Mouse (Mus musculus) embryonic facial prominence, embryonic 11.5 days (tissue): ENCODE data around the gene Kbtbd6. TPM values are rescaled to one million over a fixed set of nuclear protein-coding genes. Genes with fewer than 3 reads are reported as not detected.
"Not testable (repeated sequence)": the region's sequence is repeated elsewhere in the genome, so short reads cannot be mapped to it uniquely, and the experiment has no call there.

Source experiments
- ATAC-seq: fragments of 200-750 bp; cut with Nextera tagmentation; replicated peaks from 2 replicates; pipeline ENCODE4 v1.8.0; 2017; ENCODE audit warnings: low read depth; ENCODE audit not compliant: insufficient number of reproducible peaks, low FRiP score, low TSS enrichment
- DNase-seq: peaks from one replicate; pipeline ENCODE4 v3.0.0-alpha.2; 2015; ENCODE audit warnings: low spot score
- H3K27ac ChIP-seq: fragments of 300-500 bp; sonication (generic); replicated peaks from 2 replicates; pipeline ENCODE4 v1.5.1; 2014; ENCODE audit warnings: mild to moderate bottlenecking, low read depth, low read length, control low read depth
- H3K27me3 ChIP-seq: fragments of 300-500 bp; sonication (generic); 2 replicates; pipeline ENCODE4 v1.6.1; 2014; ENCODE audit warnings: mild to moderate bottlenecking, low read length, moderate library complexity, mixed read lengths; ENCODE audit not compliant: control insufficient read depth, insufficient read depth
- H3K36me3 ChIP-seq: fragments of 300-500 bp; sonication (generic); replicated peaks from 2 replicates; pipeline ENCODE4 v1.6.1; 2014; ENCODE audit warnings: low read depth, mild to moderate bottlenecking, low read length, moderate library complexity, mixed read lengths; ENCODE audit not compliant: control insufficient read depth, insufficient read depth
- H3K4me1 ChIP-seq: fragments of 300-500 bp; sonication (generic); 2 replicates; pipeline ENCODE4 v1.6.1; 2014; ENCODE audit warnings: low read length, mixed read lengths; ENCODE audit not compliant: control insufficient read depth, insufficient read depth
- H3K4me2 ChIP-seq: fragments of 300-500 bp; sonication (generic); 2 replicates; pipeline ENCODE4 v1.6.1; 2014; ENCODE audit warnings: low read depth, mild to moderate bottlenecking, control low read depth, low read length, moderate library complexity
- H3K4me3 ChIP-seq: fragments of 300-500 bp; sonication (generic); 2 replicates; pipeline ENCODE4 v1.5.1; 2014; ENCODE audit warnings: low read depth, low read length, control low read depth
- H3K9ac ChIP-seq: fragments of 300-500 bp; sonication (generic); replicated peaks from 2 replicates; pipeline ENCODE4 v1.6.1; 2014; ENCODE audit warnings: mild to moderate bottlenecking, control low read depth, low read length
- H3K9me3 ChIP-seq: fragments of 300-500 bp; sonication (generic); replicated peaks from 2 replicates; pipeline ENCODE4 v1.6.1; 2016; ENCODE audit warnings: mild to moderate bottlenecking, low read length, inconsistent platforms, mixed read lengths; ENCODE audit not compliant: control insufficient read depth
- WGBS: fragments of 180-500 bp; shearing (Covaris S2); extraction: QIAGEN DNeasy Blood & Tissue Kit; methylation state at CpG from one replicate; pipeline ENCODE4 v1.1.7; 2014; 5-methylcytosine and 5-hydroxymethylcytosine counted together
- polyA plus RNA-seq: library from polyadenylated mRNA; unstranded; fragments of >200 nt; fragmentation: Nextera tagmentation; extraction: Ambion mirVana; gene quantifications from 2 replicates; pipeline ENCODE4 v1.2.1, GENCODE M21; 2014

Gene Kbtbd6
- polyA plus RNA-seq, 1 experiment from 2014 or later, result 7.4 TPM

- Histone ChIP-seq H3K4me3 (peak overlapping the region; percentile 50), H3K4me2 (peak overlapping the region; percentile 40), H3K9ac (peak overlapping the region; percentile 75)
- not testable (repeated sequence) for H3K27me3 ChIP-seq, H3K4me1 ChIP-seq, H3K27ac ChIP-seq, H3K9me3 ChIP-seq, H3K36me3 ChIP-seq, DNase-seq
- ATAC-seq, result peak; percentile 51
- WGBS, result 74% methylated on average over 6 of the region's 59 CpGs
These were observed 24.8 kb upstream of the Kbtbd6 start for GRCm38 (mm10) chr14:79426730-79427365.

GRCm38 (mm10) chr14:79434068-79434467 is 17.6 kb upstream of the Kbtbd6 start:
- H3K4me2 ChIP-seq, result no peak overlapping the region
- no peaks in the 10 kb centered on the region for H3K4me1 ChIP-seq
- 80% methylated on average over 1 of the region's 1 CpGs for WGBS

GRCm38 (mm10) chr14:79440655-79441054 is 11.0 kb upstream of the Kbtbd6 start:
- Histone ChIP-seq H3K36me3 (no peaks in the 10 kb centered on the region), H3K27ac (no peak overlapping the region), H3K27me3 (no peaks in the 10 kb centered on the region), H3K9ac (no peak overlapping the region), H3K4me1 (no peaks in the 10 kb centered on the region), H3K4me2 (no peak overlapping the region), H3K4me3 (no peak overlapping the region), H3K9me3 (no peaks in the 10 kb centered on the region)
- ATAC-seq (no peak), DNase-seq (no peak)
- WGBS, result 91% methylated on average over 2 of the region's 2 CpGs

More at GRCm38 (mm10) chr14:79434068-79434467, 17.6 kb upstream of the Kbtbd6 start:
- no peak for ATAC-seq
- Histone ChIP-seq H3K9ac (no peak overlapping the region), H3K36me3 (no peaks in the 10 kb centered on the region), H3K27me3 (no peaks in the 10 kb centered on the region), H3K27ac (no peak overlapping the region), H3K4me3 (no peak overlapping the region), H3K9me3 (no peaks in the 10 kb centered on the region)
- DNase-seq, result no peak

- ATAC-seq, result no peak
- 85% methylated on average over 5 of the region's 5 CpGs for WGBS
- Histone ChIP-seq H3K9me3 (no peaks in the 10 kb centered on the region), H3K4me3 (no peak overlapping the region), H3K27ac (no peak overlapping the region), H3K4me2 (no peak overlapping the region), H3K9ac (no peak overlapping the region), H3K36me3 (no peaks in the 10 kb centered on the region), H3K27me3 (no peaks in the 10 kb centered on the region), H3K4me1 (no peaks in the 10 kb centered on the region)
- no peak for DNase-seq
These were observed 10.2 kb upstream of the Kbtbd6 start for GRCm38 (mm10) chr14:79441441-79441840.

- no peak for ATAC-seq
- Histone ChIP-seq H3K27ac (no peak overlapping the region), H3K4me3 (no peak overlapping the region), H3K27me3 (no peaks in the 10 kb centered on the region), H3K36me3 (no peaks in the 10 kb centered on the region), H3K9ac (no peak overlapping the region), H3K4me2 (no peak overlapping the region), H3K4me1 (no peaks in the 10 kb centered on the region), H3K9me3 (no peaks in the 10 kb centered on the region)
- DNase-seq, result no peak
- 89% methylated on average over 9 of the region's 9 CpGs for WGBS
These were observed 7.0 kb upstream of the Kbtbd6 start for GRCm38 (mm10) chr14:79444601-79445000.

GRCm38 (mm10) chr14:79445055-79445620 is 6.5 kb upstream of the Kbtbd6 start:
- Histone ChIP-seq H3K27me3 (no peaks in the 10 kb centered on the region), H3K9me3 (no peaks in the 10 kb centered on the region), H3K4me2 (no peak overlapping the region), H3K27ac (no peak overlapping the region), H3K9ac (no peak overlapping the region), H3K36me3 (no peaks in the 10 kb centered on the region), H3K4me1 (no peaks in the 10 kb centered on the region), H3K4me3 (no peak overlapping the region)
- WGBS, result 57% methylated on average over 16 of the region's 16 CpGs
- DNase-seq, result peak; percentile 40
- ATAC-seq, result no peak

- not testable (repeated sequence) for DNase-seq, H3K27me3 ChIP-seq, H3K9ac ChIP-seq, H3K36me3 ChIP-seq, H3K4me3 ChIP-seq, H3K4me2 ChIP-seq, H3K9me3 ChIP-seq, H3K27ac ChIP-seq, H3K4me1 ChIP-seq
- WGBS, result 97% methylated on average over 4 of the region's 10 CpGs
- peak; percentile 20 for ATAC-seq
These were observed 928 bp downstream of the Kbtbd6 start for GRCm38 (mm10) chr14:79452591-79452934.

GRCm38 (mm10) chr14:79460401-79460800 is 8.8 kb downstream of the Kbtbd6 start:
- ATAC-seq, result no peak
- no peak for DNase-seq
- Histone ChIP-seq H3K36me3 (no peaks in the 10 kb centered on the region; the same call in 1 of the 2 replicates), H3K4me1 (no peaks in the 10 kb centered on the region), H3K27ac (no peak overlapping the region), H3K4me3 (no peak overlapping the region), H3K4me2 (no peak overlapping the region), H3K27me3 (no peaks in the 10 kb centered on the region), H3K9me3 (no peaks in the 10 kb centered on the region), H3K9ac (no peak overlapping the region)
- WGBS, result 85% methylated on average over 1 of the region's 1 CpGs
